Mouse (Mus musculus) E14TG2a.4 (cell line): ENCODE data around the gene Map1lc3b.
A peak's percentile ranks its signal among the peaks of the same experiment; 100 is the strongest.

Experiments
- H3K27me3 ChIP-seq: 2 replicates; pipeline ENCODE4 v1.6.1; 2014; ENCODE audit warnings: low read length, control low read depth; ENCODE audit not compliant: insufficient read depth
- H3K36me3 ChIP-seq: 2 replicates; pipeline ENCODE4 v1.6.1; 2014; ENCODE audit warnings: low read length, control low read depth; ENCODE audit not compliant: insufficient read depth
- H3K4me1 ChIP-seq: replicated peaks from 2 replicates; pipeline ENCODE4 v1.6.1; 2014; ENCODE audit warnings: low read depth, low read length, control low read depth
- H3K4me3 ChIP-seq: replicated peaks from 2 replicates; pipeline ENCODE4 v1.5.1; 2014; ENCODE audit warnings: mild to moderate bottlenecking, low read length
- H3K9me3 ChIP-seq: 2 replicates; pipeline ENCODE4 v1.6.1; 2014; ENCODE audit warnings: low read length, control low read depth
- CTCF ChIP-seq: conservative IDR thresholded peaks from 2 replicates; pipeline ENCODE4 v1.5.1; 2014; ENCODE audit warnings: low read length
- NANOG ChIP-seq: IDR thresholded peaks from 2 replicates; pipeline ENCODE4 v1.6.1; 2014; ENCODE audit warnings: borderline replicate concordance, low read length, mixed read lengths
- POU5F1 ChIP-seq: IDR thresholded peaks from 2 replicates; pipeline ENCODE4 v1.6.1; 2014; ENCODE audit warnings: low read length, borderline replicate concordance

Gene Map1lc3b

GRCm38 (mm10) chr8:121578676-121579451 is 11.3 kb upstream of the Map1lc3b start, which contains the start of gene Fbxo31:
Gene Fbxo31 (minus strand): TSS chr8:121578806.
- Histone ChIP-seq H3K27me3 (no peaks in the 10 kb centered on the region), H3K36me3 (peaks cover 12% of the 10 kb centered on the region; the same call in 1 of the 2 replicates), H3K9me3 (no peaks in the 10 kb centered on the region), H3K4me3 (peak within 1 kb of the TSS; percentile 95), H3K4me1 (peaks cover 78% of the 10 kb centered on the region)
- TF ChIP-seq CTCF = no peak
- no peak for TF ChIP-seq POU5F1
- no peak for TF ChIP-seq NANOG

DNA sequence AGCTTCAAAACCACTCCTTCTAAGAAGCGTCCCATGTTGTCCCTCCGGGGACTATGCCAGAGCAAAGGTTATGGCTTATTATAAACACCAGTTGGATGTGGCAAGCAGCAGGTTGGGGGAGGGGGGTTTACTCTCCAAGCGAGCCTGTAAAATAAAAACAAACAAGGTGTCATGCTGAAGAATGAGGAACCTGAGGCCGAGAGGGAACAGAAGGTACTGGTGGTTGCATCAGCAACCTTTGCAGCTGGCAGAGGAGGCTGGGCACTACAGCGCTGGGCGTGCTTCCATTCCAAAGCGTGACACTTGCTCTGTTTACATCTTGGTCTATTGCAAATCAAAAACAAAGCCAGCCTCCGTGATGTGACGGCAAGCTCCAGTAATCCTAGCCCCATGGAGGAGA is 9.7 kb upstream of the Map1lc3b start:
- Histone ChIP-seq H3K9me3 (no peaks in the 10 kb centered on the region), H3K4me1 (peaks cover 71% of the 10 kb centered on the region), H3K36me3 (no peaks in the 10 kb centered on the region), H3K4me3 (no peak overlapping the region), H3K27me3 (no peaks in the 10 kb centered on the region)
- TF ChIP-seq CTCF = no peak
- TF ChIP-seq NANOG = no peak
- no peak for TF ChIP-seq POU5F1

GRCm38 (mm10) chr8:121583653-121584052 is 6.5 kb upstream of the Map1lc3b start:
- no peaks in the 10 kb centered on the region for H3K27me3 ChIP-seq
- no peaks in the 10 kb centered on the region for H3K9me3 ChIP-seq
- peaks cover 58% of the 10 kb centered on the region for H3K4me1 ChIP-seq
- TF ChIP-seq CTCF (no peak), POU5F1 (no peak), NANOG (no peak)
- no peaks in the 10 kb centered on the region for H3K36me3 ChIP-seq
- H3K4me3 ChIP-seq = no peak overlapping the region

DNA sequence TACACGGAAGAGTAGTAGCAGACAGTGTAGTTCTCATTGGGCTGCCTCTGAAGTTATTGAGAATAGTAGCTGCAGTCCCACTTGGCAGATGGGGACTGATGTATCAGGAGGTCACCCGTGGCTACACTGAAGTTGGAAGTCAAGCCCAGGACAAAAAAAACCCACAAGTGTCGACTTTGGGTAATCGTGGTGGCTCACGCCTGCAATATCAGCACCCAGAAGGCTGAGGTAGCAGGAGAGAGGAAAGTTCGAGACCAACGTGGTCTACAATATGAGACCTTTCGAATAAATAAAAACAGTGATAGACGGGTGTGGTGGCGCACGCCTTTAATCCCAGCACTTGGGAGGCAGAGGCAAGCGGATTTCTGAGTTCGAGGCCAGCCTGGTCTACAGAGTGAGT is 5.4 kb upstream of the Map1lc3b start:
- Histone ChIP-seq H3K27me3 (no peaks in the 10 kb centered on the region), H3K4me1 (peaks cover 63% of the 10 kb centered on the region), H3K9me3 (no peaks in the 10 kb centered on the region), H3K4me3 (peak overlapping the region; percentile 82), H3K36me3 (no peaks in the 10 kb centered on the region)
- TF ChIP-seq POU5F1 (no peak), NANOG (no peak), CTCF (no peak)

- Histone ChIP-seq H3K4me1 (peaks cover 60% of the 10 kb centered on the region), H3K4me3 (peak overlapping the region; percentile 82), H3K9me3 (no peaks in the 10 kb centered on the region), H3K36me3 (no peaks in the 10 kb centered on the region), H3K27me3 (no peaks in the 10 kb centered on the region)
- no peak for TF ChIP-seq CTCF
- no peak for TF ChIP-seq POU5F1
- no peak for TF ChIP-seq NANOG
Observed at GRCm38 (mm10) chr8:121585159-121585825, 4.9 kb upstream of the Map1lc3b start.

GRCm38 (mm10) chr8:121588750-121589149 is 1.4 kb upstream of the Map1lc3b start:
- H3K36me3 ChIP-seq = peaks cover 21% of the 10 kb centered on the region
- no peaks in the 10 kb centered on the region for H3K9me3 ChIP-seq
- TF ChIP-seq NANOG = no peak
- no peak for TF ChIP-seq CTCF
- no peak for TF ChIP-seq POU5F1
- H3K27me3 ChIP-seq = no peaks in the 10 kb centered on the region
- H3K4me3 ChIP-seq = no peak overlapping the region
- H3K4me1 ChIP-seq = peaks cover 65% of the 10 kb centered on the region

DNA sequence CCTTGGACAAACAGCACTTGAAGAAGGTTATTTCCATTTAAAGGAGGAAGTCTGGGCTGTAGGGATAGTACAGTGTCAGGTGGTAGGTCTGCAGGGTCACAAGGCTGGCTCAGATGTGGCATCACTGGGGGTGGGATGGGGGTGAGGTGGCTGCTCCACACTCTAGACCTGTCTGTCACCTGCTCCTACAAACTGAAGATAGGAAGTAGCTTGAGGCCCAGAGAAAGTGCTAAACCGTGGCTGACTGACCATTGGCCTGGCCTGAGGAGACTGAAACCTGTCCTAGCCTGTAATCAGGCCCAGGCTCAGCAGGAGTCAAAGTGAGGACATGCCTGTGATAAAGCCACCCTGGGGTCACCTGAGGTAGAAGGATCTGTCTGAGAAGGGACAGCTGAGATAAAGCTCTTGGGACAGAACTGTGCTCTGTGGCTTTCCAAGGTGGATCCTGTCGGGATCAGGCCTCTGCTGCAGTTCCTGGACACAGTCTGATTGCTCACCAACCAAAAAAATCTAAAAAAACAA is 895 bp upstream of the Map1lc3b start:
- Histone ChIP-seq H3K9me3 (no peaks in the 10 kb centered on the region), H3K36me3 (peaks cover 26% of the 10 kb centered on the region), H3K27me3 (no peaks in the 10 kb centered on the region), H3K4me1 (peaks cover 64% of the 10 kb centered on the region), H3K4me3 (no peak overlapping the region)
- no peak for TF ChIP-seq CTCF
- TF ChIP-seq POU5F1 = no peak
- no peak for TF ChIP-seq NANOG
